Mouse (Mus musculus): Measurements from ENCODE around the gene Xrcc3.

GRCm38 (mm10) chr12:111833457-111833856, 19.8 kb upstream of the Xrcc3 start:
- TF ChIP-seq POLR2A (IDR thresholded peaks at IDR 0.05; ENCODE audit: low read depth, low read length), result no peak
- no peak for TF ChIP-seq CTCF (conservative IDR thresholded peaks at IDR 0.05; ENCODE audit: insufficient read depth, insufficient read length, low read depth, low read length)
